ENCODE assay signal across 11 mouse cellular contexts in the genomic region with DNA sequence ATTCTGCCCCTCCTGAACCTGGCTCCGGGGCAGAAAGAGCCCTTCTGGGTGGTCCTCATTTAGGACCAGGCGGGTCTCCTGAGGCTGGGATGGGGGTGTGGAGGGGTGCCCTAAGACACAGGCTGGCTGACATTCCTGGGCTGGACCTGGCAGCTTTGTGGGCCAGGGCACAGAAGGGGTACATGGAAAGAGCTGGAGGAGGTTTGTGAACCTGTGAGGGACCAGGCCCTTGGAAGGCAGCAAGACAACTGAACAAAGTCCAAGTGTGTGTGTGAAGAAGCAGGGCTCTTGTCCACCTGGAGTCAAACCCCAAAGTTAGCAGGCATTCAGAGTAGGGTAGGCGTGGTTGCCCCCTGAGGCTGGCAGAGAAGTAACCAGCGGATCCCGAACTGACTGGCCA. TPM values are rescaled to one million over a fixed set of nuclear protein-coding genes. Genes with fewer than 3 reads are reported as not detected.
DNase-seq lines count a peak whose midpoint lies in the region; ATAC-seq and TF ChIP-seq lines count a peak whose summit lies in the region.
"Had no signal": no experiment of that assay in that cellular context is flagged by ENCODE, and none has a peak within 500 bp of the region (broad histone marks: within the 10 kb centered on the region; RNA-seq: fewer than 3 reads in every experiment).

No protein-coding gene starts in this region.

- peak overlapping the region; percentile 80 for H3K4me2 ChIP-seq in lung, postnatal 0 days (replicated peaks; ENCODE audit: low read depth, low read length)
- H3K4me2 ChIP-seq in limb, embryonic 15.5 days, result peak overlapping the region; percentile 77

- 50% methylated on average over 5 of the region's 5 CpGs for WGBS in lung, postnatal 0 days
- WGBS in limb, embryonic 15.5 days, result 22% methylated on average over 5 of the region's 5 CpGs

- peak overlapping the region; percentile 50; the same call in 1 of the 2 replicates for H3K4me3 ChIP-seq in lung, postnatal 0 days (ENCODE audit: low read depth, low read length)
- peak overlapping the region; percentile 78 for H3K4me3 ChIP-seq in limb, embryonic 15.5 days

- no peak overlapping the region for H3K27ac ChIP-seq in lung, postnatal 0 days (ENCODE audit: low read length)
- peak overlapping the region; percentile 100 for H3K27ac ChIP-seq in limb, embryonic 15.5 days

- no peak overlapping the region for H3K9ac ChIP-seq in lung, postnatal 0 days (replicated peaks; ENCODE audit: low read depth)
- peak overlapping the region; percentile 83 for H3K9ac ChIP-seq in limb, embryonic 15.5 days

- H3K4me1 ChIP-seq in lung, postnatal 0 days (ENCODE audit: insufficient read depth, low read depth, low read length), result no peaks in the 10 kb centered on the region
- H3K4me1 ChIP-seq in limb, embryonic 15.5 days, result peaks cover 28% of the 10 kb centered on the region

- no peak for TF ChIP-seq CTCF in lung, postnatal 0 days (IDR thresholded peaks at IDR 0.05)

- DNase-seq in frontal cortex, postnatal 14 days (ENCODE audit: low spot score in 2 of 2), result no peak
- DNase-seq in lung, postnatal 0 days (ENCODE audit: low spot score), result no peak
- no peak for DNase-seq in lung, postnatal 36 days
- DNase-seq in adrenal gland, adult 2 months, result no peak
- no peak for DNase-seq in frontal cortex, adult 2 months (ENCODE audit: extremely low spot score in 1 of 2, low spot score in 1 of 2)

- H3K36me3 ChIP-seq in lung, postnatal 0 days (ENCODE audit: insufficient read depth, low read length), result no peaks in the 10 kb centered on the region
- H3K36me3 ChIP-seq in limb, embryonic 15.5 days, result no peaks in the 10 kb centered on the region

- no peak for TF ChIP-seq EP300 in lung, postnatal 0 days (IDR thresholded peaks at IDR 0.05)

- 0 out of 2 replicates have a peak, but pooled peaks cover 7% of the 10 kb centered on the region for H3K27me3 ChIP-seq in lung, postnatal 0 days (replicated peaks; ENCODE audit: insufficient read depth, low read length)
- no peaks in the 10 kb centered on the region for H3K27me3 ChIP-seq in limb, embryonic 15.5 days

- ATAC-seq in frontal cortex, adult (ENCODE audit: low TSS enrichment), result 0 out of 2 replicates have a peak, but pooled peaks have one; percentile 2
- ATAC-seq in lung, postnatal 0 days, result no peak
- ATAC-seq in limb, embryonic 15.5 days (ENCODE audit: insufficient number of reproducible peaks, low FRiP score, low TSS enrichment, low read depth), result no peak
- ATAC-seq in megakaryocyte, adult 5-6 weeks (ENCODE audit: poor library complexity, severe bottlenecking), result no peak

- H3K9me3 ChIP-seq in lung, postnatal 0 days (ENCODE audit: low read length), result no peaks in the 10 kb centered on the region
- H3K9me3 ChIP-seq in limb, embryonic 15.5 days, result no peaks in the 10 kb centered on the region

RNA-seq across cellular contexts. Expression of a gene that starts 1.3 kb away (rescaled TPM):
- polyA plus RNA-seq in lung, postnatal 0 days (2015; fragmentation: Nextera tagmentation; extraction: Ambion mirVana), result 11.9 and 12.5 TPM in 2 replicates
- 36.0 and 44.2 TPM in 2 replicates for polyA plus RNA-seq in limb, embryonic 15.5 days (2015; fragmentation: Nextera tagmentation; extraction: Ambion mirVana)
- 0.30 and 1.3 TPM in 2 replicates for total RNA-seq in megakaryocyte, adult 5-6 weeks (2015)
- total RNA-seq in megakaryocyte, adult 5-6 weeks (2017), result 0.61 and 1.4 TPM in 2 replicates
- 1 to 10 TPM; 6.3 TPM for total RNA-seq in adrenal gland, adult 2 months (2021)
- 25.4 and 29.5 TPM in 2 replicates for polyA plus RNA-seq in adrenal gland, adult 2 months (2012; rRNA removed)
- polyA plus RNA-seq in frontal cortex, adult 2 months (2012; rRNA removed), result 16.6 and 19.6 TPM in 2 replicates

RNA-seq across cellular contexts. Expression of a gene that starts 16.6 kb away (rescaled TPM):
- polyA plus RNA-seq in lung, postnatal 0 days (2015; fragmentation: Nextera tagmentation; extraction: Ambion mirVana), result not detected in 2 replicates
- polyA plus RNA-seq in limb, embryonic 15.5 days (2015; fragmentation: Nextera tagmentation; extraction: Ambion mirVana), result not detected in 2 replicates
- not detected in 2 replicates for total RNA-seq in megakaryocyte, adult 5-6 weeks (2015)
- total RNA-seq in megakaryocyte, adult 5-6 weeks (2017), result not detected in 2 replicates
- total RNA-seq in adrenal gland, adult 2 months (2021), result not detected
- not detected in 2 replicates for polyA plus RNA-seq in adrenal gland, adult 2 months (2012; rRNA removed)
- polyA plus RNA-seq in frontal cortex, adult 2 months (2012; rRNA removed), result not detected in 2 replicates
- total RNA-seq: adrenal gland, postnatal 10 days; layer of hippocampus, adult 8-10 months; neutrophil, adult 5-6 weeks had no signal
